Mouse (Mus musculus): ENCODE data around the gene Pkp2.
"Not testable (repeated sequence)": the region's sequence is repeated elsewhere in the genome, so short reads cannot be mapped to it uniquely, and the experiment has no call there.

GRCm38 (mm10) chr16:16236681-16237080 lies 23.6 kb downstream of the Pkp2 start:
- TF ChIP-seq CTCF (IDR thresholded peaks at IDR 0.05; ENCODE audit: low read depth, low read length); POLR2A (IDR thresholded peaks at IDR 0.05; ENCODE audit: borderline replicate concordance, low read depth, low read length): not testable (repeated sequence)

All from bone marrow macrophage, adult 2 months (primary cell).